Mouse (Mus musculus) right cerebral cortex, postnatal 36 days (tissue): ENCODE measurements around the gene Gngt2.
A peak's percentile ranks its signal among the peaks of the same experiment; 100 is the strongest.
"Not testable (repeated sequence)": the region's sequence is repeated elsewhere in the genome, so short reads cannot be mapped to it uniquely, and the experiment has no call there.

ENCODE experiments used
- DNase-seq, 2 experiments: peaks; one replicate each; pipeline ENCODE4 v3.0.0; 2022; ENCODE audit warnings: low spot score in 2 of 2, mixed read lengths in 1 of 2

Gene Gngt2

DNA sequence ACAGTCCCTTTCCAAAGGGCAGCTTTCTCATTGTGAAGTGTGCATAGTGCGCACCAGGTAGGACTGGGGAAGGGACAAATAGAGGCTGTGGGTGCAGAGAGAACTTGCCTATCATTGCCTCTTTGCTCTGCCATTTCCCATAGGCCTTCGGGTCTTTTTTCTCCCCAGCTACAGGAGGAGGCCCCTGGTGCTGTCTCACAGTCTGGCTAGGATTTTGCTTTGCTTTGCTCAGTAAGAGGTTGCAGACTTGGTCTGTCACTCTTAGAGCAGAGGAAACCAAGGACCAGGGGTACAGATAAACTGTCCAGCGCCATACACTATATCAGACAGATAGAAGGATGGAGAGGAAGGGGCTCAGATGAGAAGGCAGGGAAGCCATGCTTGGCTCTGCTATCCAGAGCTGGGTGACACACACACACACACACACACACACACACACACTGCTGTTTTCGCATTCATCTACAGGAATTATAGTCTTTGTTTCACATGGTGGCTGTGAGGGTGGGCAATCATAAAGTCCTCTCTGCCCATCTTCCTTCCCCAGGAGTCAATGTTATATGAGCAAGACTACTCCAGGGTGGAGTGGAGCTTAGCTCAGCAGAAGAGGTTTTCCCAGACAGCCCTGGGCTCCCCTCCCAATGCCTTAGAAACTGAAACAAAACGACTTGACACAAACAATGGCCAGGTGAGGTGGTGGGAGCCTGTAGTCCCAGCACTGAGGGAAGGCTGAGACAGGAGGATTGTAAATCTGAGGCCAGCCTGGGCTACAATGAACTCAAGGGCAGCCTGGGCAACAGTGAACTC is 3.9 kb downstream of the Gngt2 start:
- no peak for DNase-seq

DNA sequence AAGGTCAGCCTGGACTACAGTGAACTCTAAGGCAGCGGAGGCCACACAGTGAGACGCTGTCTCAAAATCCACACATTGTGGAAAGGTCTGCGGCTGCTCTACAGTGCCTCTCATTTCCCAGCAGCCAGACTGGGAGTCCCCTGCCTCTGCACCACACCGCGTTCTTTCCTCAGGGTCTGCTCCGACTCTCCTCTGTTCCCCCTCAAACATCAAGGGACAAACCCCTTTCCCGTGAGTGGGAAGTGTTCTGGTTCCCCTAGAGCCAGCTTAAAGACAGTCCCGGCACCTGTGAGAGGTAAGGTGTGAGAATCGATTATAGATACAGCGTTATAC is 4.4 kb downstream of the Gngt2 start:
- no peak for DNase-seq

DNA sequence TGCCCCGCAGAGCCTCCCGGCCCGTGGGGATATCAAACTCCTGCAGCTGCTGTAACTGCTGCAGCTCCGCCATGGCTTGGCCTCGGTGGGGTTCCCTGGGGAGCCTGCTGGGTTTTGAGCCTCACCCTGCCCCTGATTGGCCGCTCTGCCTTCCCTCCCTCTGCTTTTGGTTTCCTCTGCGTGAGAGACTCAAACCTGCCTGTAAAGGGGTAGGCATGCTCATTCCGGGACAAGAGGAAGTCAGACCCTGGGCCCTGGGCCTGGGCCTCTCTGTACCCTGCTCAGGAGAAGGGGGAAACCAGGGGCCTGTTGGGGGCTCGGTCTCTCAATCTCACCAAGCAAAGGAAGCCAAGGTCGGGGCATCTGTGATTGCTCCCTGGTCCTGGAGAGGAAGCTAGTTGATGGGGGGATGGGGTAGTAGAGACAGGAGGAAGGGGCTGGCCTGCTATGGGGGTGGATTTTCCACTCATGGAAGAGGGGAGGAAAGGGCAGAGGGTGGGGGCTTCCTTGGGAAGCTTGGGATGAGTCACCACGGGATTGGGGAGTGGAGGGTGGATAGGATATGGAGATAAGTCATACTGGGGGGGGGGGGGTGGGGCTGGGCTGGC is 5.2 kb downstream of the Gngt2 start, which contains the start of gene Abi3:
TSS of gene Abi3 (minus strand) at position 403 of the 608 bp plus-strand sequence.
- no peak for DNase-seq

DNA sequence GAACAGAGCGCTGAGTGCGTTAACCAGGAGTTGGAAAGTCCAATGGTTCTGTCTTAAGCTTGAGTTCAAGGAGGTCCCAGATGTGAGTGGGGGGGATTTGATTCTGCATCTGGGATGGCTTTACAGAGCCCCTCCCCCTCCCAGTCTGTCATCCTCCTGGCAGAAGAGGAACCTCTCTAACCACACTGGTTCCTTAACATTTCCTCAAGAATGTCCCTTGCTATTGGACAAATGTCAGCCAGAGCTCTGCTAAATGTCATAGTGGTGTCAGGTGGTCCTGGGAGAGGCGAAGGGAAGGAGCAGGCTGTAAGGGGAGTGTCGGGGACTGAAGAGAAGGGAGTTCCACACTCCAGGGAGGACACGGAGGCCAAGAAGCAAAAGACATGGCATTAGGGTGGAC is 5.9 kb downstream of the Gngt2 start:
- DNase-seq, result no peak

DNA sequence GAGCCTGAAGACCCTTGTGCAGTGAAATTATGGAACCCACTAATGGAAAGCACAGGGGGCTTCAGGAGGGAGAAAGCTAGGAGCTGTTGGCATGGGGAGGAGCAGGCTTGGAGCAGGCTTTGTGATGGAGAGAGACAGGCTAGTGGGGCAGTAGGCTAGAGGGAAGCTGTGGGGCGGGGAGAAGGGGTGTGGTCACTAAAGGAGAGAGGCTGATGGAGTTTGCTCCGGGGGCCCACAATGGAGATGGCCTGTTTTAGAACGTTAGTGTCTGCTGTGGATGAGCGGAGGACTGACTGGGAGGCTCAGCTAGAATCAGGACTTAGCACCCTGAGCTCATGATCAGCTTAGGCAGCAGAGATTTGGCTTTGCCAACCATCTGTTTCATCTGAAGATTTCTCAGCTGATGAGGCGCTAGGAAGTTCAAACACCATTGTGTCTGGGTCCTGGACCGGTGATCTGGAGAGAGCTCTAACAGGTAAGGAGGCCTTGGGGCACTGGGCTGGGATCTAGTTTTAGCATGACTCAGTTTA is 6.5 kb downstream of the Gngt2 start:
- DNase-seq, result no peak

DNA sequence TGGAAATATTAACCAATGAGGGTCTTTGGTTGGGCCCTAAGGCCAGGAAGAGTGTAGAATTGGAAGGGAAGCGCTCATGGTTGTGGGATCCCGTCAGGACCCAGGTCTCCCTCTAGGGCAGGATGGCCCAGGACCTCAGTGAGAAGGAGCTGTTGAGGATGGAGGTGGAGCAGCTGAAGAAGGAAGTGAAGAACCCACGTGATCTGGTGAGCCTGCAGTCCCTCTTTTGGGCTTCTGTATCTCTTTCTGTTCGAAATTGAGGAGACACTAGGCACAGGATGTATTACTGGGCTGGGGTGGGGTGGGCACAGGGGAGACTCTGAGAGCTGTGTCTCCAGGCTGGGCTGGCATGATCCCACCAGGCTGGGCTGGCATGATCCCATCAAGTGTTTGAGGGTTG is 7.9 kb downstream of the Gngt2 start:
- no peak for DNase-seq

DNA sequence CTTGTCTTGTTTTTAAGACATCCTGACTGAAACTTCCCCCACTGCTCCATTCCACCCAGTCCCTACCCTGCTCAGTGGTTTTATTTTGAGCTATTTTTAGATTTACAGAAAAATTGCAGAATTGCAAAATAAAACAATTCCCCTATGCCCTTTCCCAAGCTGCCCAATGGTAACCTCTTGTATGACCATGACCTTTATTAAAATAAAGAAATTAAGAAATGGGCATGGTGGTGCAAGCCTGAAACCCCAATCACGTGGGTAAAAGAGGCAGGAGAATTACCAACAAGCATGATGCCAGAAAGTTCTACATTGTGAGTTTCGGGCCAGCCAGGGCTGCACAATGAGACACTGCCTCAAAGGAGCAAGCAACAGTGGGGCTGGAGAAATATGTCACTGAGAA is 13.9 kb downstream of the Gngt2 start:
- DNase-seq, result no peak

DNA sequence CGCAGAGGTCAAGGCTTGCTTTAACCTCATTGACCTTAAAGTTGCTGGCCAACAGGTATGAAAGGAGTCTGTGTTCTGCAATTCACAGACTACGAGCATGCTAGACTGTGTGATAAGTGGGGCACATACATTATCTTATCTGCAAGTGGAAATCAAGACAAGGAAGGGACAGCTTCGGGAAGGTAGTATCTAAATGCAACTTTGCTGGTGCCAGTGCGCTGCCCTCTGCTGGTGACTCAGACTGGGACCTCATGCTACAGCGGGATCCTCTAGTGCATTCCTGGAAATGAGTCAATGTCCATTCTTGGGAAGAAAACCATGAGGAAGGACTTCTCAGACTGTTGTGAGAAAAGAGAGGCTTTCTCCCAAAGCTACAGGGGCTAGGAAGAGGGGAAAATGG is 16.7 kb downstream of the Gngt2 start:
- no peak for DNase-seq

DNA sequence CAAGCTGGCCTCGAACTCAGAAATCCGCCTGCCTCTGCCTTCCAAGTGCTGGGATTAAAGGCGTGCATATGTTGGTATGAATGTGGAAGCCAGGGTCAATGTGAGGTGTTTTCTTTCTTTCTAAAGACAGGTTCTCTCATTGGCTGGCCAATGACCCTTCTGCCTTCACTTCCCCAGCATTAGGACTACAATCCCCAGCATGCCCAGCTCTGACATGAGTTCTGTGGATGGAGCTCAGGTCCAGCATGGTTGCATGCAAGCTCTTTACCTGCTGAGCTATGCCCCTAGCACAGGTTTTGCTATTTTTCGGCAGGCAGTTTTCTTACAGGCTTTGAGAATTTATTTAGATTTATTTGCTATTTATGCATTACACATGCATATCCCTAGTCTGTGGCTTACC is 20.3 kb downstream of the Gngt2 start:
- DNase-seq, result no peak

DNA sequence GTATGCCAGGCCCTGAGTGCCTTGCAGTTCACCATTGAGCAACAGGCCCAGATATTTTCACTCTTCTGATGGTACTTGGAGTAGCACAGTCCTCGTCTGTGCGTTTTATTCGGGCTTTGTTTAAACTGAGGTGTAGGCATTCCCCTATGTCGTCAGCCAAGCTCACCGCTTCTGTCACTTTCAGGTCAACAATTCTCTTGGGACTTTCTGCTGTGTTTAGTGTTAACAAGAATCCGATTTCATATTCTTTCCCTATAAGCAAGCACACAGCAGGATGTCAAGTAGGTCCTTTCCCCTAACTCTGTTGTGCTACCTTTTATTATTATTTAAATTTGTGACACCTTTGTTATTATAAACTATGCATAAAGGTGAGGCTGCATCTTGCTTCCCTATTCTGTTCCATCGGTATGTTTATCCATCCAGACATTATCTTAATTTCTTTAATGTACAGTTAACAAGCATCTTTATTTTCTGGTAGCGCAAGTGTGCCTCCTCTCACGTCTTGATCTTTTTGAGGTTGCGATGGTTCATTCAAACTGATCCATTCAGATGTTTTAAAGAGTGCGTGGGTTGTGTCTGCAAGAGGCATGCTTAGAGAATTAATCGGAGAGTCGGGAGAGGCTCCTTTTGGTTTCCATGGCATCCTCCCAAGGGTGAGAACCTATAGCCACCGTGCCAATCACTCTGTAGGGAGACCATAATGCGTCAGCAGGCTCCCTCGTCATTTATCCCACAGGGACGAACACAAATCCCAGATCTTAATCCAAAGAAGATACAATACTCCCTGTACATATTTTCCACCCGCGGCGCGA is 20.9 kb downstream of the Gngt2 start:
- no peak for DNase-seq

DNA sequence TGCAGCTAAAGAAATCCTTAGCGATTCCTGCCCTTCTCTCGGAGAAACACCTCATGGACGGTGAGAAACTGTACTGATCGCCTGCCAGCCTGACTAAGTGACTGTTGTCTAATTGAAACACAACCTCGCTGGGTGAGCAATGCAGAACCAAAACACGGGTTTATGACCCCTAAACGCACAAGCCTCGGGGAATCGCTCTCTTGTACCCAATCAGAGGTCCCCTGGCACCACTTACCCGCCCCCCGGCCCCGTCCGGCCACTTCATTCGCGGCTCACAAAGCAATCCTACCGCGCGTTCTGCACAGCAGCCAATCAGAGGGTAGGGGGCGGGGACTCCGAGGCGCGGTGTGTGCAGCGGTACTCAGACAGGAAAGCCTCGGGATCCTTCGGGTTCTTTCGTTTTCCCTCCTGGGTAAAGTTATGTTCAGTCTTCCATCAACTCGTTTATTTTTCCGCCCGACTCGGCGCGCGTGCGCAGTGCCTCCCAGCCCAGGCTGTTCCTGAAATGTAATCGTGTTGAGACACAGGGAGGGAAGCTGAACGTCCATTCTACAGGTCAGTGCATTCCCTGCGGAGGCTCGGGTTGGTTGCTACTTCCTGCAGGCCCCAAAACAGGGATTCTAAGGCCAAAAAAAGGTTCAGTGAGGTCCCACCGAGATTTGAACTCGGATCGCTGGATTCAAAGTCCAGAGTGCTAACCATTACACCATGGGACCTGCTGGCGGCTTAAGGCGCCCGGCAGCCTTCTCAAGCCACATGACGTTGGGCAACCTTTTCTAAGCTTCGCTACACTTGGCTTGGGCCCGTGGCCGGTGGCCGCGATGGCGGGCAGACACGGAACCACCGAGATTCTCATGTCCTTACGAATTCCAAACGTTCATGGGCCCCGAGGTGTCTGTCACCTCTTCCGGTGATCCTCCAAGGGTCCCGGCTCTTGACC is 21.8 kb downstream of the Gngt2 start:
- DNase-seq, result peak; percentile 95 to 97

DNA sequence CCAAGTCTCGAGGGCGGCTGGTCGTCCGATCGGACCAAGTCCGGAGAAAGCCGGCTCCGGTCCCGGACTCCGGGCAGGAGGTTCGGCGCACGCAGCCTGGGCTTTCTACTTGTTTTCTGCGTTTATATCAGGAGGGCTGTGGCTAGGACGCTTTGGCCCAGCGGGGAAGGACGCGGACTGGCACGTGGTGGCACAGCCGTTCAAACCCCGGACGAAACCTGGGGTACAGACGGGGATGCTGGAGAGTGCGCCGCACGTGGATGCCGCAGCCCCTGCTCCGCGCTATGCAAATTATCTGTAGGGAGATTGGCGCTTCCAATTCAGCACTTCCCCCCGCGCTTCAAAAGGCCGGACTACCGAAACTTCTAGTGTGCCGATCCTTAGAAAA is 22.4 kb downstream of the Gngt2 start:
- DNase-seq, result no peak

DNA sequence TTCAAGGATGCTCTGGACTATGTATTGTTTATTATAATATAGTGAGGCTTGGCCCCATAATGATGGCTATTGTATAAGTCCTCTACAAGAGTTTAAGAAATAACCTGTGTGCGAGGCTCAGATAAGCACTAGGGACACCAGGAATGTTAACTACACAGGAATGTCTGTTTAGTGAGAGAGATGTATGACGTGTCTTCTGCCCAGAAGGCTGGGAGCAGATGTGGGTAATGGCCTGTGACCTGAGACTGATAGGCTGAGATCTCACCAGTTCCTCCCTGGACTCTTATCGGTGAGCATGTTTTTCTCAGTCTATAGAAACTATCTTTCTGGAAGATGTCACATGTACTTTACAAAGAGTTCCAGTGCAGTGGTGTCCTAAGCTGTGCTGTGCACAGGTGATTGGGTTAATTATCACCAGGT is 23.1 kb downstream of the Gngt2 start:
- no peak for DNase-seq

DNA sequence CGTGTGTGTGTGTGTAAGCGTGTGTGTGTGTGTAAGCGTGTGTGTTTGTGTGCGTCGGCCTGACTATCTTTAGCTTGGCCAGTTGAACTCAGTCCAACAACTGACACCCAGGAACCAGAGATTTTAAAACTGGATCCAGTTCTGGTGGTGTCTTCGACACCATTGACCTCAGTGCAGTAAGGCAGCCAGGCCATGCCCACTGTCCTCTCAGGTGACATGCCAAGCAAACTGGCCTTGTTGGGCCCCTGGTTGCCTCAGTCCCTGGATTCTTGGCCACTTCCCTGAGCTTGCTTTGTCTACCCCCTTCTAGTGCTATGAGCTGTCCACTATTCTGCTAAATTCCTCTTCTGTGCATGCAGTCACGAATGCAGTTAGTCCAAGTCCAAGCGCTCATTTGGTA is 24.4 kb downstream of the Gngt2 start:
- no peak for DNase-seq

DNA sequence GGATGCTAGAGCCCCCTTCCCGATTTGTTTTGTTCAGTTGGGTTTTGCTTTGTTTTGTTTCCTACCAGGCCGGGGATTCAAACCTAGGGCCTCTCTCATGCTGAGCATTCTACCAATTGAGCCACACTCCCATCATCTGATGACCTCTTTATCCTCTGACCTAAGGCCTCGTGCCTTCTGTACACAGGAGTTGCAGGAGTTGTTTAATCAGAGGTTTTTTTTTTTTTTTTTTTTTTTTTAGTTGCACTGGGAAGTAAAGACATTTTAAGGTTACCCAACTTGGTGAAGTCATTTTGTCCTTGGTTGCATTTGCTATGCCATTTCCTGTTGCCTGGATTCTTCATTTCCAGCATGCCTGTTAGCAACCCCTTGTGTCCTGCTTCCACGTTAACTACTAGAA is 32.4 kb downstream of the Gngt2 start:
- DNase-seq, result no peak

DNA sequence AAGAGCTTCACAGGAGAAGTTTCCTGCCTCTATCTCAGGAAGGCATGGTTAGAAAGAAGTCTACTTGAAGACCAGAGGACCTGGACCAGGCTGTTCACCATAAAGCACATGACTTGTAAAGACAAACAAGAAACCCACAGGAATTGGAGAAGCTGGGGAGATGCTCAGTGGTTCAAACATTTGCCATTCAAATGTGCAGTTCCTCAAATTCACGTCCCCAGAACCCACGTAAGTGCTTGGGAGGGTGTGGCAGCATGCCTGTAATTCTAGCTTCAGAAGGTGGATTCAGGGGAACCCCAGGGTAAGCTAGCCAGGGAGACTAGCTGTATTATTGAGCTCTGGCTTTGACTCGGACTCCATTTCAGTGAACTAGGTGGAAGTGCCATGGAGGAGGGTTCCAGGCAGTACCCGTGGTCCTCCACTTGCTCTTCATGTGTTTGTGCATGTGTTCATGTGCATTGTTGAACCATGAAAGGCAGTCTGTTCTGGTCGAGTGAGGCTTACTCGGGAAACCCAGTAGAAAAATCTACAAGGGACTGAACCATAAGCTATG is 33.0 kb downstream of the Gngt2 start:
- no peak for DNase-seq

DNA sequence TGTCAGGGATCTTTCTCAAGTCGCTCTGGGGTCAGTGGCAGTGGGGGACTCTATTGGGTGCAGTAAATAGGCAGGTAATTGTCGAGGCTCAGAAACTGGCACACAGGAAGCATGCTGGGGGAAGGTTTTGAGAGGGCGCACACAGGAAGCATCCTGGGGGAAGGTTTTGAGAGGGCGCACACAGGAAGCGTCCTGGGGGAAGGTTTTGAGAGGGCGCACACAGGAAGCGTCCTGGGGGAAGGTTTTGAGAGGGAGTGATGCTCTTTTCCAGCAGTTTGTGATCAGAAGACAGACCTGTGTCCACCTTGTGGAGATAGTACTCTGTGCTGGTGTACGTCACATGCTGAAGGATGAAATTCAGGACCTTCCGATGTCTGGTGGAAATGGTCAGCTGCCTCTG is 38.8 kb downstream of the Gngt2 start:
- DNase-seq, result no peak

DNA sequence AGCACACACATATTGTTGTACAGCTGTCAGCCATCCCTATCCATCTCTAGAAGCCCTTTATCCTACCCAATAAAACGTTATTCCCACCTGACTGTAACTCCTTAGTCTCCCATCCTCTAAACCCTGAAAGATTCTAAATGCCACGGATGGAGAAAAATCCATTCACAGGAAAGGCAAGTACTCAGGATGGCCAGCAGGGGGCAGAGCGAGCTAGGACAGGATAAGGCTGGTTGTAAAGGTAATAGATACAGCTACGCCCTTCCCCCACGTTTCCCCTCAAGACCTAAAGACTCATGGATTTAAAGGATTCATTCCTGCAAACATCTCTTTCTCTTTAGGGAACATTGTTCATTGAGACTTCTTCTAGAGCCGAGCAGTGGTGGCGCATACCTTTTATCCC is 39.3 kb downstream of the Gngt2 start:
- DNase-seq, result no peak

DNA sequence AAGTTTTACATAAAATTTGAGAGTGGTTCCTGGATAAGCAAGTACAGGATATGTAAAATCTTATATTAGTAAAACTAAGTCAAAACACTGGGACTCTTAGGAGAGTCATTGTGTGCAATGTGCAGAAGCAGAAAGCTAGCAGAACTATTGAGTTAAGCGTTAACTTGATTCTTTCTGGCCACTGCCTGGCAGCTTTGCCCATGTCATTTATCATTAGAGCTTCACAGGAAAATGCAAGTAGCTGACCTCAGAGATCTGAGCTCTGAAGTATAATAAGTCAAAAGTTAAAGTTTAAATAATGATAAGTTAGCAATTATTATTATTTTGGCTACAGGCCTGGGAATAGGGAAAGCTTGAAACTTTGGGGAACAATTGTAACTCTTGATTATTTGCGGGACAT is 42.8 kb downstream of the Gngt2 start:
- DNase-seq, result not testable (repeated sequence)

DNA sequence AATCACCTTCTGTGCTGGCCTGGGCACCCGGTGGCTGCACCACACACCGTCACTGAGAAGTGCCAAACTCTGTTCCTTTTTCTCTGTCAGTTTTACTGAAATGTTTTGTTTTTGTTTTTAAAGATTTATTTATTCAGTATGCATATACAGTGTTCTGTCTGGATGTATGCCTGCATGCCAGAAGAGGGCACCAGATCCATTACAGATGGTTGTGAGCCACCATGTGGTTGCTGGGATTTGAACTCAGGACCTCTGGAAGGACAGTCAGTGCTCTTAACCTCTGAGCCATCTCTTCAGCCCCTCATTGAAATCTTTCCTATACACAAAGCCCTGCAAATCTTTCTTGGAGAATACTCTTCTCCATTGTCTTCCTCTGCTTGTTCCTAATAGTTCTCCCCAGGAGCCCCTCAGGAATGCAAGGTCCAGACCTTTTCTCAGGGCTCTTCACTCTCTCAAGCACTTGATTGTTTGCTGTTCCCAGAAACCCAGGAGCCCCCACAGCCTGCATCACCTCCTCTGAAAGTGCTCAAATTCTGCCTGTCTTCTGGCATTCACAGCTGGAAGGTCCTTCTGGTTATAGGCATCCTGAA is 53.5 kb downstream of the Gngt2 start:
- DNase-seq, result no peak
